Mouse (Mus musculus): ENCODE data around the gene Wapl. TPM values are rescaled to one million over a fixed set of nuclear protein-coding genes. Genes with fewer than 3 reads are reported as not detected.

The Wapl gene
- polyA plus RNA-seq, 1 experiment = 35.3 TPM

GRCm38 (mm10) chr14:34670256-34670655 is 3.5 kb upstream of the Wapl start:
- no peak overlapping the region for H3K27ac ChIP-seq (ENCODE audit: control insufficient read depth, insufficient read depth, low read depth, low read length)
- H3K36me3 ChIP-seq (ENCODE audit: control insufficient read depth, insufficient read depth, low read length) = peaks cover 1% of the 10 kb centered on the region; the same call in 1 of the 2 replicates
- H3K27me3 ChIP-seq (ENCODE audit: control insufficient read depth, insufficient read depth, low read length) = no peaks in the 10 kb centered on the region
- H3K4me1 ChIP-seq (ENCODE audit: control insufficient read depth, insufficient read depth, low read length) = no peaks in the 10 kb centered on the region; the same call in 1 of the 2 replicates
- no peak overlapping the region for H3K4me3 ChIP-seq (ENCODE audit: control insufficient read depth, low read depth, low read length)
- TF ChIP-seq POLR2A (IDR thresholded peaks at IDR 0.05; ENCODE audit: control insufficient read depth, low read depth, low read length) (no peak), CTCF (IDR thresholded peaks at IDR 0.05; ENCODE audit: control insufficient read depth, insufficient read depth, insufficient replicate concordance, low read depth, low read length) (no peak)

GRCm38 (mm10) chr14:34674229-34674791 is 582 bp downstream of the Wapl start:
- no peaks in the 10 kb centered on the region for H3K27me3 ChIP-seq (ENCODE audit: control insufficient read depth, insufficient read depth, low read length)
- TF ChIP-seq POLR2A (IDR thresholded peaks at IDR 0.05; ENCODE audit: control insufficient read depth, low read depth, low read length) (no peak), CTCF (IDR thresholded peaks at IDR 0.05; ENCODE audit: control insufficient read depth, insufficient read depth, insufficient replicate concordance, low read depth, low read length) (no peak)
- peak overlapping the region; percentile 99 for H3K27ac ChIP-seq (ENCODE audit: control insufficient read depth, insufficient read depth, low read depth, low read length)
- no peaks in the 10 kb centered on the region; the same call in 1 of the 2 replicates for H3K4me1 ChIP-seq (ENCODE audit: control insufficient read depth, insufficient read depth, low read length)
- H3K4me3 ChIP-seq (ENCODE audit: control insufficient read depth, low read depth, low read length) = peak overlapping the region; percentile 99
- peaks cover 3% of the 10 kb centered on the region; the same call in 1 of the 2 replicates for H3K36me3 ChIP-seq (ENCODE audit: control insufficient read depth, insufficient read depth, low read length)

GRCm38 (mm10) chr14:34674932-34675331 is 1.2 kb downstream of the Wapl start:
- no peaks in the 10 kb centered on the region for H3K27me3 ChIP-seq (ENCODE audit: control insufficient read depth, insufficient read depth, low read length)
- peaks cover 3% of the 10 kb centered on the region; the same call in 1 of the 2 replicates for H3K36me3 ChIP-seq (ENCODE audit: control insufficient read depth, insufficient read depth, low read length)
- H3K4me1 ChIP-seq (ENCODE audit: control insufficient read depth, insufficient read depth, low read length) = no peaks in the 10 kb centered on the region; the same call in none of the 2 replicates
- peak overlapping the region; percentile 99 for H3K27ac ChIP-seq (ENCODE audit: control insufficient read depth, insufficient read depth, low read depth, low read length)
- peak overlapping the region; percentile 99 for H3K4me3 ChIP-seq (ENCODE audit: control insufficient read depth, low read depth, low read length)
- TF ChIP-seq CTCF (IDR thresholded peaks at IDR 0.05; ENCODE audit: control insufficient read depth, insufficient read depth, insufficient replicate concordance, low read depth, low read length) = no peak
- TF ChIP-seq POLR2A (IDR thresholded peaks at IDR 0.05; ENCODE audit: control insufficient read depth, low read depth, low read length) = no peak

GRCm38 (mm10) chr14:34675347-34675865 is 1.7 kb downstream of the Wapl start:
- H3K4me3 ChIP-seq (ENCODE audit: control insufficient read depth, low read depth, low read length) = no peak overlapping the region
- H3K36me3 ChIP-seq (ENCODE audit: control insufficient read depth, insufficient read depth, low read length) = peaks cover 3% of the 10 kb centered on the region; the same call in 1 of the 2 replicates
- no peaks in the 10 kb centered on the region for H3K27me3 ChIP-seq (ENCODE audit: control insufficient read depth, insufficient read depth, low read length)
- no peaks in the 10 kb centered on the region; the same call in none of the 2 replicates for H3K4me1 ChIP-seq (ENCODE audit: control insufficient read depth, insufficient read depth, low read length)
- TF ChIP-seq POLR2A (IDR thresholded peaks at IDR 0.05; ENCODE audit: control insufficient read depth, low read depth, low read length) (no peak), CTCF (IDR thresholded peaks at IDR 0.05; ENCODE audit: control insufficient read depth, insufficient read depth, insufficient replicate concordance, low read depth, low read length) (no peak)
- no peak overlapping the region for H3K27ac ChIP-seq (ENCODE audit: control insufficient read depth, insufficient read depth, low read depth, low read length)

- Histone ChIP-seq H3K36me3 (ENCODE audit: control insufficient read depth, insufficient read depth, low read length) (peaks cover 1% of the 10 kb centered on the region), H3K27ac (ENCODE audit: control insufficient read depth, insufficient read depth, low read depth, low read length) (no peak overlapping the region), H3K4me1 (ENCODE audit: control insufficient read depth, insufficient read depth, low read length) (no peaks in the 10 kb centered on the region; the same call in 1 of the 2 replicates), H3K4me3 (ENCODE audit: control insufficient read depth, low read depth, low read length) (no peak overlapping the region), H3K27me3 (ENCODE audit: control insufficient read depth, insufficient read depth, low read length) (no peaks in the 10 kb centered on the region)
- TF ChIP-seq CTCF (IDR thresholded peaks at IDR 0.05; ENCODE audit: control insufficient read depth, insufficient read depth, insufficient replicate concordance, low read depth, low read length) = no peak
- no peak for TF ChIP-seq POLR2A (IDR thresholded peaks at IDR 0.05; ENCODE audit: control insufficient read depth, low read depth, low read length)
Measured at GRCm38 (mm10) chr14:34680815-34681214, 7.1 kb downstream of the Wapl start.

- Histone ChIP-seq H3K36me3 (ENCODE audit: control insufficient read depth, insufficient read depth, low read length) (no peaks in the 10 kb centered on the region; the same call in 1 of the 2 replicates), H3K4me1 (ENCODE audit: control insufficient read depth, insufficient read depth, low read length) (no peaks in the 10 kb centered on the region), H3K27ac (ENCODE audit: control insufficient read depth, insufficient read depth, low read depth, low read length) (no peak overlapping the region), H3K4me3 (ENCODE audit: control insufficient read depth, low read depth, low read length) (no peak overlapping the region), H3K27me3 (ENCODE audit: control insufficient read depth, insufficient read depth, low read length) (no peaks in the 10 kb centered on the region)
- TF ChIP-seq POLR2A (IDR thresholded peaks at IDR 0.05; ENCODE audit: control insufficient read depth, low read depth, low read length) (no peak), CTCF (IDR thresholded peaks at IDR 0.05; ENCODE audit: control insufficient read depth, insufficient read depth, insufficient replicate concordance, low read depth, low read length) (no peak)
Measured at GRCm38 (mm10) chr14:34684989-34685388, 11.3 kb downstream of the Wapl start.

GRCm38 (mm10) chr14:34693970-34694369 is 20.2 kb downstream of the Wapl start:
- Histone ChIP-seq H3K27ac (ENCODE audit: control insufficient read depth, insufficient read depth, low read depth, low read length) (no peak overlapping the region), H3K27me3 (ENCODE audit: control insufficient read depth, insufficient read depth, low read length) (no peaks in the 10 kb centered on the region), H3K4me3 (ENCODE audit: control insufficient read depth, low read depth, low read length) (no peak overlapping the region), H3K36me3 (ENCODE audit: control insufficient read depth, insufficient read depth, low read length) (no peaks in the 10 kb centered on the region), H3K4me1 (ENCODE audit: control insufficient read depth, insufficient read depth, low read length) (no peaks in the 10 kb centered on the region)
- TF ChIP-seq POLR2A (IDR thresholded peaks at IDR 0.05; ENCODE audit: control insufficient read depth, low read depth, low read length) (no peak), CTCF (IDR thresholded peaks at IDR 0.05; ENCODE audit: control insufficient read depth, insufficient read depth, insufficient replicate concordance, low read depth, low read length) (no peak)
